Mouse (Mus musculus): ENCODE data around the gene Kcnj3.

DNA sequence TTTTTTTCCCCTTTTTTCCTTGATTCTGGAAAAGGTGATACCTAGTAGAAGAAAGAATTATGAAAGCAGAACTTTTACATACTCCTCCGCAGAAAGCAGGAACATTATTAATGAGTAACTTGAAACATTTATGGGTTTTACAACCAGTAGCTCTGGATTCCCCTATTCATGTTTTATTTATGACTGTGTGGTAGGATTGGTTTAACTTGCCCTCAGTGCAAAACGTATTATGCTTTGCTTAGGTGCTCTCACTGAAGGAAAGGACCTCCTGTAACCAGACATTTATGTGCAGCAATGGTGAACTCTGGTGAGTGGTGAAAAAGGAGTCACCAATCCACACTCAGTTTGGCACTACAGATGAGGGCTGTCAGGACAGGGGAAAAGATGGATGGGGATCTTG, 8.1 kb upstream of the Kcnj3 start:
- TF ChIP-seq CTCF (IDR thresholded peaks at IDR 0.05; ENCODE audit: insufficient read depth, low read length): no peak
- TF ChIP-seq POLR2A (IDR thresholded peaks at IDR 0.05; ENCODE audit: borderline replicate concordance, extremely low read depth, low read depth, low read length): no peak
